8 mouse cellular contexts compared by ENCODE assay signal in genomic region chr5:52565214-52565812, GRCm38 (mm10). TPM values are rescaled to one million over a fixed set of nuclear protein-coding genes. Genes with fewer than 3 reads are reported as not detected.
DNase-seq lines count a peak whose midpoint lies in the region; ATAC-seq lines count a peak whose summit lies in the region.

No protein-coding gene starts in this region.

- H3K9me3 ChIP-seq in embryonic facial prominence, embryonic 13.5 days, result peaks cover 7% of the 10 kb centered on the region; the same call in 1 of the 2 replicates
- no peaks in the 10 kb centered on the region for H3K9me3 ChIP-seq in limb, embryonic 11.5 days (ENCODE audit: control insufficient read depth, low read length)

- peaks cover 11% of the 10 kb centered on the region for H3K27me3 ChIP-seq in embryonic facial prominence, embryonic 13.5 days
- 0 out of 2 replicates have a peak, but pooled peaks cover 4% of the 10 kb centered on the region for H3K27me3 ChIP-seq in limb, embryonic 11.5 days (ENCODE audit: control insufficient read depth, insufficient read depth, low read length)

- peaks cover 24% of the 10 kb centered on the region for H3K4me1 ChIP-seq in embryonic facial prominence, embryonic 13.5 days
- 0 out of 2 replicates have a peak, but pooled peaks cover 3% of the 10 kb centered on the region for H3K4me1 ChIP-seq in limb, embryonic 11.5 days (ENCODE audit: control insufficient read depth, insufficient read depth, low read length)

- WGBS in embryonic facial prominence, embryonic 13.5 days, result 3% methylated on average over 17 of the region's 17 CpGs
- WGBS in limb, embryonic 11.5 days, result 2% methylated on average over 17 of the region's 17 CpGs

- H3K36me3 ChIP-seq in embryonic facial prominence, embryonic 13.5 days, result no peaks in the 10 kb centered on the region
- H3K36me3 ChIP-seq in limb, embryonic 11.5 days (ENCODE audit: control insufficient read depth, insufficient read depth, low read length), result no peaks in the 10 kb centered on the region

- peak overlapping the region; percentile 95 for H3K4me2 ChIP-seq in embryonic facial prominence, embryonic 13.5 days
- peak overlapping the region; percentile 93 for H3K4me2 ChIP-seq in limb, embryonic 11.5 days (ENCODE audit: low read depth, severe bottlenecking)

- ATAC-seq in embryonic facial prominence, embryonic 13.5 days (ENCODE audit: insufficient number of reproducible peaks, insufficient read depth, low FRiP score, low TSS enrichment, low read depth), result peak; percentile 58
- peak; percentile 67 for ATAC-seq in limb, embryonic 11.5 days (ENCODE audit: insufficient number of reproducible peaks, low FRiP score, low TSS enrichment, low read depth)

- H3K4me3 ChIP-seq in embryonic facial prominence, embryonic 13.5 days, result peak overlapping the region; percentile 64
- H3K4me3 ChIP-seq in limb, embryonic 11.5 days (ENCODE audit: low read depth, low read length), result peak overlapping the region; percentile 48

- H3K27ac ChIP-seq in embryonic facial prominence, embryonic 13.5 days, result 0 out of 2 replicates have a peak overlapping the region, but pooled peaks have one; percentile 39
- H3K27ac ChIP-seq in limb, embryonic 11.5 days (replicated peaks; ENCODE audit: low read depth, low read length), result no peak overlapping the region

- DNase-seq in kidney, postnatal 4 days, result peak; percentile 16 to 32
- no peak for DNase-seq in kidney, adult 9 months
- peak; percentile 44 for DNase-seq in limb, embryonic 11.5 days (ENCODE audit: low spot score)
- DNase-seq in retina, embryonic 14.5 days (ENCODE audit: low spot score), result peak; percentile 42
- no peak for DNase-seq in ovary, postnatal 36 days (ENCODE audit: low spot score)
- no peak for DNase-seq in left cerebral cortex, adult 11 months (ENCODE audit: low spot score)
- DNase-seq in adrenal gland, adult 18-20 months (ENCODE audit: low spot score in 2 of 2), result no peak

- peak overlapping the region; percentile 77 for H3K9ac ChIP-seq in embryonic facial prominence, embryonic 13.5 days
- peak overlapping the region; percentile 64 for H3K9ac ChIP-seq in limb, embryonic 11.5 days (ENCODE audit: low read length)

RNA-seq across cellular contexts. Expression of gene Lgi2, which starts 0.9 kb away (rescaled TPM):
- polyA plus RNA-seq in embryonic facial prominence, embryonic 13.5 days (2015; fragmentation: Nextera tagmentation; extraction: Ambion mirVana), result 6.3 and 6.6 TPM in 2 replicates
- polyA plus RNA-seq in limb, embryonic 11.5 days (2014; fragmentation: Nextera tagmentation; extraction: Ambion mirVana), result 0.79 and 1.2 TPM in 2 replicates
- total RNA-seq in adrenal gland, adult 18-20 months (2021), result 1 to 10 TPM in 1 of 2 experiments, under 1 TPM in 1; 0.46 to 2.2 TPM

Comparison
In these comparisons a context has a peak if more than half of its experiments do, and no peak if none do; other contexts are left out.
1. DNase-seq: peak in kidney, postnatal 4 days (2 of 2), limb, embryonic 11.5 days (single experiment) and retina, embryonic 14.5 days (single experiment); none in kidney, adult 9 months (single experiment), ovary, postnatal 36 days (single experiment), left cerebral cortex, adult 11 months (single experiment) and adrenal gland, adult 18-20 months (0 of 2).